Mouse (Mus musculus) embryonic facial prominence, embryonic 14.5 days (tissue): ENCODE data around the gene Dzip1l. TPM values are rescaled to one million over a fixed set of nuclear protein-coding genes. Genes with fewer than 3 reads are reported as not detected.
"Not testable (repeated sequence)": the region's sequence is repeated elsewhere in the genome, so short reads cannot be mapped to it uniquely, and the experiment has no call there.

ENCODE experiments used
- ATAC-seq: fragments of 200-750 bp; cut with Nextera tagmentation; 2 replicates; pipeline ENCODE4 v1.8.0; 2017; ENCODE audit warnings: low read depth, moderate number of reproducible peaks, moderate TSS enrichment
- DNase-seq: peaks from one replicate; pipeline ENCODE4 v3.0.0-alpha.2; 2015; ENCODE audit warnings: low spot score
- H3K27ac ChIP-seq: fragments of 300-500 bp; sonication (generic); replicated peaks from 2 replicates; pipeline ENCODE4 v1.5.1; 2014; ENCODE audit warnings: low read depth, mild to moderate bottlenecking, low read length, moderate library complexity
- H3K27me3 ChIP-seq: fragments of 300-500 bp; sonication (generic); replicated peaks from 2 replicates; pipeline ENCODE4 v1.6.1; 2014; ENCODE audit warnings: low read length; ENCODE audit not compliant: control insufficient read depth, insufficient read depth
- H3K36me3 ChIP-seq: fragments of 300-500 bp; sonication (generic); 2 replicates; pipeline ENCODE4 v1.6.1; 2014; ENCODE audit warnings: low read length, mixed read lengths; ENCODE audit not compliant: control insufficient read depth, insufficient read depth
- H3K4me1 ChIP-seq: fragments of 300-500 bp; sonication (generic); 2 replicates; pipeline ENCODE4 v1.6.1; 2014; ENCODE audit warnings: antibody characterized with exemption, low read length; ENCODE audit not compliant: control insufficient read depth, insufficient read depth
- H3K4me2 ChIP-seq: fragments of 300-500 bp; sonication (generic); 2 replicates; pipeline ENCODE4 v1.6.1; 2014; ENCODE audit warnings: low read depth, mild to moderate bottlenecking, low read length, moderate library complexity, mixed read lengths
- H3K4me3 ChIP-seq: fragments of 300-500 bp; sonication (generic); 2 replicates; pipeline ENCODE4 v1.5.1; 2014; ENCODE audit warnings: low read depth, mild to moderate bottlenecking, low read length
- H3K9ac ChIP-seq: fragments of 300-500 bp; sonication (generic); 2 replicates; pipeline ENCODE4 v1.6.1; 2014; ENCODE audit warnings: low read depth, mild to moderate bottlenecking, low read length, moderate library complexity, mixed read lengths
- H3K9me3 ChIP-seq: fragments of 300-500 bp; sonication (generic); 2 replicates; pipeline ENCODE4 v1.6.1; 2016; ENCODE audit warnings: low read length; ENCODE audit not compliant: control insufficient read depth
- WGBS: fragments of 180-500 bp; shearing (Covaris S2); extraction: QIAGEN DNeasy Blood & Tissue Kit; methylation state at CpG from one replicate; pipeline ENCODE4 v1.1.7; 2014; 5-methylcytosine and 5-hydroxymethylcytosine counted together
- polyA plus RNA-seq: library from polyadenylated mRNA; unstranded; fragments of >200 nt; fragmentation: Nextera tagmentation; extraction: Ambion mirVana; gene quantifications from 2 replicates; pipeline ENCODE4 v1.2.1, GENCODE M21; 2014

Gene Dzip1l
- polyA plus RNA-seq = 15.6 and 15.8 TPM in 2 replicates

GRCm38 (mm10) chr9:99629281-99630011 lies at the start of gene Dzip1l:
Gene Dzip1l, plus strand, starts transcription at chr9:99629496.
- peak within 1 kb of the TSS; percentile 64 for H3K4me3 ChIP-seq
- DNase-seq (peak; percentile 92), ATAC-seq (peak; percentile 91)
- H3K36me3 ChIP-seq = peaks cover 16% of the 10 kb centered on the region
- H3K9ac ChIP-seq = peak within 1 kb of the TSS; percentile 79
- H3K4me2 ChIP-seq = peak within 1 kb of the TSS; percentile 61
- under 1% methylated on average over 43 of the region's 44 CpGs for WGBS
- H3K4me1 ChIP-seq = 0 out of 2 replicates have a peak, but pooled peaks cover 10% of the 10 kb centered on the region
- no peaks in the 10 kb centered on the region for H3K9me3 ChIP-seq
- no peaks in the 10 kb centered on the region for H3K27me3 ChIP-seq
- peak within 1 kb of the TSS; percentile 91 for H3K27ac ChIP-seq

- H3K27ac ChIP-seq = no peak overlapping the region
- no peak overlapping the region for H3K4me2 ChIP-seq
- H3K9me3 ChIP-seq = no peaks in the 10 kb centered on the region
- H3K36me3 ChIP-seq = peaks cover 44% of the 10 kb centered on the region
- H3K9ac ChIP-seq = no peak overlapping the region
- ATAC-seq (no peak), DNase-seq (peak; percentile 59)
- peaks cover 3% of the 10 kb centered on the region; the same call in 1 of the 2 replicates for H3K4me1 ChIP-seq
- 44% methylated on average over 2 of the region's 2 CpGs for WGBS
- H3K4me3 ChIP-seq = no peak overlapping the region
- H3K27me3 ChIP-seq = no peaks in the 10 kb centered on the region
Measured at GRCm38 (mm10) chr9:99580655-99581054, 48.6 kb upstream of the Dzip1l start.

GRCm38 (mm10) chr9:99587505-99588202 lies 41.6 kb upstream of the Dzip1l start:
- no peaks in the 10 kb centered on the region for H3K27me3 ChIP-seq
- DNase-seq (peak; percentile 39), ATAC-seq (no peak)
- H3K4me1 ChIP-seq = no peaks in the 10 kb centered on the region
- H3K4me3 ChIP-seq = no peak overlapping the region
- no peak overlapping the region for H3K4me2 ChIP-seq
- no peak overlapping the region for H3K9ac ChIP-seq
- peaks cover 20% of the 10 kb centered on the region for H3K36me3 ChIP-seq
- no peak overlapping the region for H3K27ac ChIP-seq
- H3K9me3 ChIP-seq = no peaks in the 10 kb centered on the region
- WGBS = 25% methylated on average over 8 of the region's 8 CpGs

GRCm38 (mm10) chr9:99591144-99591543 lies 38.2 kb upstream of the Dzip1l start:
- Histone ChIP-seq H3K4me3 (no peak overlapping the region), H3K4me2 (no peak overlapping the region), H3K27ac (no peak overlapping the region), H3K36me3 (no peaks in the 10 kb centered on the region), H3K9me3 (no peaks in the 10 kb centered on the region), H3K27me3 (no peaks in the 10 kb centered on the region), H3K9ac (no peak overlapping the region), H3K4me1 (no peaks in the 10 kb centered on the region)
- WGBS = 68% methylated on average over 8 of the region's 8 CpGs
- ATAC-seq = no peak
- DNase-seq = no peak

- DNase-seq, H3K27ac ChIP-seq, H3K4me3 ChIP-seq, H3K9ac ChIP-seq, H3K9me3 ChIP-seq, ATAC-seq, H3K4me1 ChIP-seq, H3K27me3 ChIP-seq, H3K4me2 ChIP-seq, H3K36me3 ChIP-seq: not testable (repeated sequence)
- 92% methylated on average over 6 of the region's 6 CpGs for WGBS
Measured at GRCm38 (mm10) chr9:99599127-99599526, 30.2 kb upstream of the Dzip1l start.

GRCm38 (mm10) chr9:99603566-99603965 lies 25.7 kb upstream of the Dzip1l start:
- H3K27me3 ChIP-seq = no peaks in the 10 kb centered on the region
- H3K9me3 ChIP-seq = no peaks in the 10 kb centered on the region
- DNase-seq (no peak), ATAC-seq (no peak)
- H3K4me2 ChIP-seq = no peak overlapping the region
- H3K9ac ChIP-seq = no peak overlapping the region
- no peak overlapping the region for H3K4me3 ChIP-seq
- H3K4me1 ChIP-seq = no peaks in the 10 kb centered on the region
- WGBS = 36% methylated on average over 2 of the region's 2 CpGs
- no peak overlapping the region for H3K27ac ChIP-seq
- no peaks in the 10 kb centered on the region for H3K36me3 ChIP-seq

GRCm38 (mm10) chr9:99612202-99612601 lies 17.1 kb upstream of the Dzip1l start, which contains the start of gene A4gnt:
Gene A4gnt, plus strand, starts transcription at chr9:99612502.
- ATAC-seq (no peak), DNase-seq (no peak)
- Histone ChIP-seq H3K27ac (no peak within 1 kb of the TSS), H3K36me3 (no peaks in the 10 kb centered on the region), H3K4me2 (no peak within 1 kb of the TSS), H3K27me3 (no peaks in the 10 kb centered on the region), H3K4me1 (no peaks in the 10 kb centered on the region), H3K9ac (no peak within 1 kb of the TSS), H3K4me3 (no peak within 1 kb of the TSS), H3K9me3 (no peaks in the 10 kb centered on the region)
- WGBS = 44% methylated on average over 2 of the region's 2 CpGs

- WGBS = 91% methylated on average over 7 of the region's 8 CpGs
- H3K27me3 ChIP-seq = no peaks in the 10 kb centered on the region
- ATAC-seq (no peak), DNase-seq (no peak)
- H3K4me2 ChIP-seq = no peak overlapping the region
- no peaks in the 10 kb centered on the region for H3K36me3 ChIP-seq
- no peak overlapping the region for H3K4me3 ChIP-seq
- no peak overlapping the region for H3K9ac ChIP-seq
- no peak overlapping the region for H3K27ac ChIP-seq
- no peaks in the 10 kb centered on the region for H3K4me1 ChIP-seq
- no peaks in the 10 kb centered on the region for H3K9me3 ChIP-seq
Measured at GRCm38 (mm10) chr9:99619688-99620087, 9.6 kb upstream of the Dzip1l start.
